Mouse (Mus musculus) heart, embryonic 13.5 days (tissue): ENCODE results near the gene Tmem40. TPM values are rescaled to one million over a fixed set of nuclear protein-coding genes. Genes with fewer than 3 reads are reported as not detected.

Source experiments
- ATAC-seq: fragments of 200-750 bp; cut with Nextera tagmentation; 2 replicates; pipeline ENCODE4 v1.8.0; 2017; ENCODE audit warnings: moderate TSS enrichment; ENCODE audit not compliant: insufficient number of reproducible peaks, low FRiP score, low TSS enrichment; ENCODE audit errors: extremely low read depth
- H3K27ac ChIP-seq: fragments of 300-500 bp; sonication (generic); replicated peaks from 2 replicates; pipeline ENCODE4 v1.5.1; 2015; ENCODE audit warnings: moderate library complexity, mild to moderate bottlenecking, inconsistent platforms
- H3K27me3 ChIP-seq: fragments of 300-500 bp; sonication (generic); replicated peaks from 2 replicates; pipeline ENCODE4 v1.6.1; 2015; ENCODE audit warnings: mild to moderate bottlenecking, inconsistent platforms
- H3K36me3 ChIP-seq: fragments of 300-500 bp; sonication (generic); 2 replicates; pipeline ENCODE4 v1.6.1; 2015; ENCODE audit warnings: mild to moderate bottlenecking, inconsistent platforms
- H3K4me1 ChIP-seq: fragments of 300-500 bp; sonication (generic); 2 replicates; pipeline ENCODE4 v1.6.1; 2015; ENCODE audit warnings: inconsistent platforms
- H3K4me2 ChIP-seq: fragments of 300-500 bp; sonication (generic); 2 replicates; pipeline ENCODE4 v1.6.1; 2015; ENCODE audit warnings: inconsistent platforms, mild to moderate bottlenecking, moderate library complexity
- H3K4me3 ChIP-seq: fragments of 300-500 bp; sonication (generic); 2 replicates; pipeline ENCODE4 v1.5.1; 2015; ENCODE audit warnings: moderate library complexity, mild to moderate bottlenecking, inconsistent platforms
- H3K9ac ChIP-seq: fragments of 300-500 bp; sonication (generic); 2 replicates; pipeline ENCODE4 v1.6.1; 2015; ENCODE audit warnings: inconsistent platforms, mild to moderate bottlenecking, moderate library complexity
- H3K9me3 ChIP-seq: fragments of 300-500 bp; sonication (generic); 2 replicates; pipeline ENCODE4 v1.6.1; 2016; ENCODE audit warnings: inconsistent platforms
- WGBS: fragments of 180-500 bp; shearing (Covaris S2); methylation state at CpG from one replicate; pipeline ENCODE4 v1.1.7; 2015; ENCODE audit warnings: mixed read lengths; 5-methylcytosine and 5-hydroxymethylcytosine counted together
- polyA plus RNA-seq: library from polyadenylated mRNA; unstranded; fragments of >200 nt; fragmentation: Nextera tagmentation; extraction: Ambion mirVana; gene quantifications from 2 replicates; pipeline ENCODE4 v1.2.1, GENCODE M21; 2015

Tmem40 gene
- polyA plus RNA-seq, 1 experiment from 2014 or later: 1.5 TPM

- 81% methylated on average over 4 of the region's 4 CpGs for WGBS
- Histone ChIP-seq H3K27ac (no peak overlapping the region), H3K36me3 (no peaks in the 10 kb centered on the region), H3K9me3 (no peaks in the 10 kb centered on the region), H3K9ac (no peak overlapping the region), H3K27me3 (no peaks in the 10 kb centered on the region), H3K4me2 (no peak overlapping the region), H3K4me3 (no peak overlapping the region), H3K4me1 (peaks cover 43% of the 10 kb centered on the region)
- ATAC-seq: no peak
These were observed 63.5 kb downstream of the Tmem40 start for GRCm38 (mm10) chr6:115698699-115699098.

DNA sequence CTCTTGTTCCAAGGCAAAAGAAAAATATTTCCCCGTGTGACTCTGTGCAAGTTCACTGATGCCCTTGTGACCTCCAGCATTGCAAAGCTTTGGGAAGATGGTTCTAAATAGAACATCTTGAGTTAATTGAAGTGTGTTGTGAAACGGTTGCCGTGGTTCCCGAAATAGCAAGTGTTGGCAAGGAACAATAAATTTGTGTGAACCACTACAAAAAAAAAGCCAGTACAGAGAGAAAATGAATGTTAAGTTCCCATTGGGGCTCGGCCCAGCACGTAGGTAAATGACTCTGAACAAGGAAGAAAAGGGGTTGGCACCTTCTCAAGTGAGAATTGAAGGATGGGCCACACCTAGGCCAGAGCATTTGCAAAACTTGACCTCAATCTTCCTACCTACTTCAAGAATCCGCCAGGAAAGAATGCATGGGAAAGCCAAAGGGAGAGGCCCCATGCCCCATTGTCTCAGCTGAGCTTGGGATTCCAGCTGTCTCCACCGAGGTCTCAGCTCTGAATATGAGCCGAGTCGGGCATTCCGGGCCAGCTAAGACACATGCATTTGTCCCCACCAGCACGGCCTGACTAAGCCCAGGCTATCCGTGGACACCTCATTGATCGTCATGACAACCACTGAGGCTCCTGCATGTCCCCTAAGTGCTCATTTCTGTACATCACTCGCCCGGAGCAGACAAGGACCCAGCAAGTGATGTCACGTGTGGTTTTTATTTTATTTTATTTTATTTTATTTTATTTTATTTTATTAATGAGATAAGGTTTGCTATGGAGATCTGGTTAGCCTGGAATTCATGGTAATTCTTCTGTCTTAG, 64.3 kb downstream of the Tmem40 start:
- no peaks in the 10 kb centered on the region for H3K9me3 ChIP-seq
- H3K36me3 ChIP-seq: no peaks in the 10 kb centered on the region
- ATAC-seq: no peak
- H3K4me2 ChIP-seq: no peak overlapping the region
- no peak overlapping the region for H3K4me3 ChIP-seq
- H3K9ac ChIP-seq: no peak overlapping the region
- WGBS: 58% methylated on average over 17 of the region's 17 CpGs
- H3K27ac ChIP-seq: peak overlapping the region; percentile 63
- H3K4me1 ChIP-seq: peaks cover 48% of the 10 kb centered on the region
- no peaks in the 10 kb centered on the region for H3K27me3 ChIP-seq

GRCm38 (mm10) chr6:115696707-115697215, 65.4 kb downstream of the Tmem40 start:
- 83% methylated on average over 7 of the region's 7 CpGs for WGBS
- ATAC-seq: no peak
- peak overlapping the region; percentile 98 for H3K27ac ChIP-seq

DNA sequence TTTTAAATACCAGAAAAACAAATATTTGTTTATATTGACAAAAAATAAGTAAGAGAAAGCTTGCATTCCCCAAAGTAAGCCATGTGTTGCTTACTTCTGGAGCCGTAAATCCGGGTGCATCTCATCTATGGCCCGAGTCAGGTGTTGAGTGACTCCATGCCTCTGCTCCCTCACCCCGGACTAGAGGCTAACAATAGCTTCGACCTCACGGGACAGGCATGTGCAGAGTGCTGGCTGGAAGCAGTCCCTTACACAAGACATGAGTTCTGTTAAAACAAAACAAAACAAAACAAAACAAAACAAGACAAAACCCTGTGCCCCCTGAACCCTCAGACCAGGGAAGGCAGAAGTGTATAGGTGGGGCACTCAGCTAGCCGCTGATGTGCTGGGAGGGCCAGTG, 67.1 kb downstream of the Tmem40 start:
- no peaks in the 10 kb centered on the region for H3K27me3 ChIP-seq
- H3K4me3 ChIP-seq: no peak overlapping the region
- ATAC-seq: peak; percentile 67
- peak overlapping the region; percentile 65 for H3K4me2 ChIP-seq
- WGBS: 12% methylated on average over 7 of the region's 7 CpGs
- peak overlapping the region; percentile 79 for H3K9ac ChIP-seq
- H3K27ac ChIP-seq: peak overlapping the region; percentile 98
- peaks cover 5% of the 10 kb centered on the region; the same call in 1 of the 2 replicates for H3K9me3 ChIP-seq
- H3K4me1 ChIP-seq: peaks cover 51% of the 10 kb centered on the region
- H3K36me3 ChIP-seq: no peaks in the 10 kb centered on the region

More at GRCm38 (mm10) chr6:115696707-115697215, 65.4 kb downstream of the Tmem40 start:
- H3K4me3 ChIP-seq: no peak overlapping the region
- H3K4me1 ChIP-seq: peaks cover 51% of the 10 kb centered on the region
- H3K27me3 ChIP-seq: no peaks in the 10 kb centered on the region
- no peaks in the 10 kb centered on the region for H3K9me3 ChIP-seq
- no peaks in the 10 kb centered on the region for H3K36me3 ChIP-seq
- no peak overlapping the region for H3K9ac ChIP-seq
- H3K4me2 ChIP-seq: no peak overlapping the region

- H3K4me2 ChIP-seq: peak overlapping the region; percentile 65
- H3K9ac ChIP-seq: peak overlapping the region; percentile 79
- no peaks in the 10 kb centered on the region for H3K36me3 ChIP-seq
- peak; percentile 60; the same call in 1 of the 2 replicates for ATAC-seq
- H3K4me3 ChIP-seq: peak overlapping the region; percentile 16
- no peaks in the 10 kb centered on the region for H3K27me3 ChIP-seq
- H3K27ac ChIP-seq: peak overlapping the region; percentile 98
- H3K9me3 ChIP-seq: peaks cover 5% of the 10 kb centered on the region; the same call in 1 of the 2 replicates
- peaks cover 51% of the 10 kb centered on the region for H3K4me1 ChIP-seq
- WGBS: 27% methylated on average over 9 of the region's 9 CpGs
These were observed 67.8 kb downstream of the Tmem40 start for GRCm38 (mm10) chr6:115694441-115694842.

DNA sequence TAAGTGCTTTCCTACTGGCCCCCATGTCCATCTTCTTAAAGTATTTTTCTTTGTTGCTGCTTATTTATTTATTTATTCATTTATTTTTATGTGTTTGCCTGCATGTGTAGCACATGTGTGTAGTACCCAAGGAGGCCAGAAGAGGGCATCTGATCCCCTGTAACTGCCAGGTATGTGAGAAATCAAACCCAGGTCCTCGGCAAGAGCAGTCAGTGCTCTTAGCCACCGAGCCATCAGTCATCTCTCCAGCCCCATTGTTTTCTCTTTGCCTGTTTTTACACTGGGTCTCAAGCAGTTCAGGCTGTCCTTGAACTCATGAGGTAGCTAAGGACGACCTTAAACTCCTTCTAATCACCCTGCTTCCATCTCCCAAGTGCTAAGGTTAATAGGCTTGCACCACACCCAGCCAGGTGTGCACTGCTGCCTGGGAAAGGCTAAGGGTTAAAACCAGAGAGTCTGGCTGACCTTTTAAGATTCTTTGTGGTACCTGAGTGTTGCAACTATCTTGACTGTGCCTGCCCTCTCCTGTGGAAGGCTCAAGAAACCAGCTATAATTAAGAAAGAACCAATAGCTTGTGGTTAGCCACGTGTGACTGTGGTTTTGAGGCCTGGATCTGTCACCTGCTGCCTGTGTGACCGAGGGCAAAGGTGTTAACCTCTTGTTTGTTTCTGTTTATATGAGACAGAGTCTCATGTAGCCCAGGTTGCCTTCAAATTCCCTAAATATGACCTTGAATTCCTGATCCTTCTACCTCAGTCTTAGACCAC, 69.1 kb downstream of the Tmem40 start:
- no peak overlapping the region for H3K4me2 ChIP-seq
- peaks cover 48% of the 10 kb centered on the region for H3K4me1 ChIP-seq
- H3K27me3 ChIP-seq: no peaks in the 10 kb centered on the region
- peak overlapping the region; percentile 98 for H3K27ac ChIP-seq
- H3K9ac ChIP-seq: no peak overlapping the region
- WGBS: 72% methylated on average over 5 of the region's 5 CpGs
- peaks cover 5% of the 10 kb centered on the region; the same call in 1 of the 2 replicates for H3K9me3 ChIP-seq
- H3K4me3 ChIP-seq: no peak overlapping the region
- no peak for ATAC-seq
- no peaks in the 10 kb centered on the region for H3K36me3 ChIP-seq

GRCm38 (mm10) chr6:115692163-115692950, 69.9 kb downstream of the Tmem40 start:
- H3K27me3 ChIP-seq: no peaks in the 10 kb centered on the region
- H3K4me1 ChIP-seq: peaks cover 40% of the 10 kb centered on the region
- no peak overlapping the region for H3K4me2 ChIP-seq
- H3K9me3 ChIP-seq: peaks cover 5% of the 10 kb centered on the region; the same call in 1 of the 2 replicates
- H3K36me3 ChIP-seq: no peaks in the 10 kb centered on the region
- H3K9ac ChIP-seq: no peak overlapping the region
- no peak overlapping the region for H3K4me3 ChIP-seq
- WGBS: 39% methylated on average over 9 of the region's 9 CpGs
- peak overlapping the region; percentile 98 for H3K27ac ChIP-seq
- no peak for ATAC-seq

- Histone ChIP-seq H3K4me3 (no peak overlapping the region), H3K27me3 (no peaks in the 10 kb centered on the region), H3K9me3 (peaks cover 5% of the 10 kb centered on the region; the same call in 1 of the 2 replicates), H3K4me1 (peaks cover 20% of the 10 kb centered on the region), H3K4me2 (no peak overlapping the region), H3K27ac (no peak overlapping the region), H3K36me3 (no peaks in the 10 kb centered on the region), H3K9ac (no peak overlapping the region)
- 65% methylated on average over 4 of the region's 4 CpGs for WGBS
- ATAC-seq: no peak
These were observed 72.1 kb downstream of the Tmem40 start for GRCm38 (mm10) chr6:115690105-115690504.

DNA sequence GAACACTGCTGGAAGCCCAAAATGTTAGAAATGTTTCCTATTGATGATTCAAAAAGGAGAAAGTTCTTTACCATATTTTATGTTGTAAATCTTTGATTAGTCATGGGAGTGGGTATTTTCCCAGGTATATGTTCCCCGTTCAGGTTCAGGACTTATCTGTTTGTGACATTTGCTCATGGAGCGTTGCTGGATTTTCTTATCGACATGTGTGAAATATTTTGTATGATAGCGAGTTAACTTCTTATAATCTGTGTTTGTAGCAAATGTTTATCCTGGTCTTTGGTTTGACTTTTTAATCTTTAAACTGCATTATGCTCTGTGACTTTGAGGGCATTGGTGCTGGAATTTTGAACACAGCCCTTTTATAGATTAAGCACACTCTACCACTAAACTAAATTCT, 73.6 kb downstream of the Tmem40 start:
- 73% methylated on average over 4 of the region's 4 CpGs for WGBS
- H3K27me3 ChIP-seq: no peaks in the 10 kb centered on the region
- ATAC-seq: no peak
- no peak overlapping the region for H3K27ac ChIP-seq
- H3K9ac ChIP-seq: no peak overlapping the region
- H3K4me2 ChIP-seq: no peak overlapping the region
- H3K4me3 ChIP-seq: no peak overlapping the region
- H3K9me3 ChIP-seq: peaks cover 5% of the 10 kb centered on the region; the same call in 1 of the 2 replicates
- H3K36me3 ChIP-seq: no peaks in the 10 kb centered on the region
- peaks cover 10% of the 10 kb centered on the region for H3K4me1 ChIP-seq

GRCm38 (mm10) chr6:115687753-115688152, 74.5 kb downstream of the Tmem40 start:
- WGBS: 66% methylated on average over 3 of the region's 3 CpGs
- no peak for ATAC-seq
- H3K9me3 ChIP-seq: peaks cover 5% of the 10 kb centered on the region; the same call in 1 of the 2 replicates
- H3K4me1 ChIP-seq: peaks cover 5% of the 10 kb centered on the region; the same call in 1 of the 2 replicates
- H3K9ac ChIP-seq: no peak overlapping the region
- H3K4me3 ChIP-seq: no peak overlapping the region
- H3K27me3 ChIP-seq: no peaks in the 10 kb centered on the region
- no peaks in the 10 kb centered on the region for H3K36me3 ChIP-seq
- no peak overlapping the region for H3K27ac ChIP-seq
- H3K4me2 ChIP-seq: no peak overlapping the region
